Mouse (Mus musculus) kidney, adult 9 months (tissue): ENCODE measurements around the gene Cyb5r2.
A peak's percentile ranks its signal among the peaks of the same experiment; 100 is the strongest.

Source experiments
- DNase-seq: peaks from one replicate; pipeline ENCODE4 v3.0.0; 2022

Cyb5r2 gene

DNA sequence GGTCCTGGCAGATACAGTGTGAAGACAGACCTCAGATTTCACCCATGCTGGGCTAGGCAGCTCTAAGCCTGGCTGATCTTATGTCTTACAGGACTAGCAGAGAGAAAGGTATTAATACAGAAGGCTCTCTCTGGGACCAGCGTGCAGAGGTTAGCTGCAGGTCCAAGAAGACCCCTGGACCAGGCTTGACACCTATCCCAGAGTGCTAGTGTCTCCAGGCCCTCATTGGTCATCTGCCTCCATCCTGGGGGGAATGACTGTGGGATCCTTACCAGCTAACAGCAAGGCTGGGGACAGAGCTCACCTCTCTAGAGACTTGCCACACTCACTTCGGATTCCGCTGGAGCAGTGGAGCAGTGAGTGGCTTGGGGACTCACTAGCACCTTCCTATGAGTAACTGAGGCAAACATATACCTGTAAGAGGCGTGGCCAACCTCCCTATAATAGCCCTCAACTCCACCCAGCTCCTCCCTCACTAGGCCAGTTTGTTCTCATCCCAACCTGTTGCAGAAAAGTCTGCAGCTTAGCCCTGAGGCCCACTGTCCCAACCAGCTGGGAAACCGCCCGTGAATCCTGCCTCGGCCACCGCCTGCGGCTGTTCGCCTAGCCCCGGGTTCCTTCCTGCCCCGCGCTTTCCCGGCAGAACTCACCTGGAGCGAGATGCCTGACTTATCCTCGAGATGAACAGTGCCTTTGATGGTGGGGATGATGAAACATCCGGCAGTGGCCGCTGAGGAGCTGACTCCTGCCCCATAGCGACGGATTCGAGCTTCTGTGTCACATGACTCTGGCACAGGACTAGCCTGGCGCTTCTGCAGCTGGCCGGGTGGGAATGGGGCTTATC is at the start of gene Cyb5r2:
TSS of gene Cyb5r2 (minus strand) at position 725 of the 844 bp plus-strand sequence.
- no peak for DNase-seq

GRCm38 (mm10) chr7:107802138-107802537 is 44.3 kb upstream of the Cyb5r2 start:
- DNase-seq, result no peak

GRCm38 (mm10) chr7:107801108-107801507 is 43.3 kb upstream of the Cyb5r2 start, which contains the start of gene Ovch2:
TSS of gene Ovch2 (minus strand) at chr7:107801208.
- no peak for DNase-seq

DNA sequence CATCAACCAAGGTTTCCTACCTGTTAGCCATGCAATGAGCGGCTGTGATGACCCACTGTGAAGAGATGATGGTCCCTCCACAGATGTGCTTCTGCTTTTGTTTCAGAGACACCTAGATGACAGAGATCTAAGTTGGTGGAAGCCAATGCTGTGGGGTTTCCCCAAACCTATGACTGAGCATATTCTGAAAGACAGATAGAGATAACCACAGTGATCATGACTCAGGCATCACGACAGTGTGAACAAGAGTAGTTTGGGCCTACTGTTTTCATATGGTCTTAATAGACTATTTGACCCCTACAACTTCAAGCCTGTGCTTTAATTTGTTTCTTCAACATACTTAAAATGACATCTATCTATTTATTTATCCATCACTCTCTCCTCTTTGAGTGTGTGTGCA is 38.7 kb upstream of the Cyb5r2 start:
- no peak for DNase-seq

DNA sequence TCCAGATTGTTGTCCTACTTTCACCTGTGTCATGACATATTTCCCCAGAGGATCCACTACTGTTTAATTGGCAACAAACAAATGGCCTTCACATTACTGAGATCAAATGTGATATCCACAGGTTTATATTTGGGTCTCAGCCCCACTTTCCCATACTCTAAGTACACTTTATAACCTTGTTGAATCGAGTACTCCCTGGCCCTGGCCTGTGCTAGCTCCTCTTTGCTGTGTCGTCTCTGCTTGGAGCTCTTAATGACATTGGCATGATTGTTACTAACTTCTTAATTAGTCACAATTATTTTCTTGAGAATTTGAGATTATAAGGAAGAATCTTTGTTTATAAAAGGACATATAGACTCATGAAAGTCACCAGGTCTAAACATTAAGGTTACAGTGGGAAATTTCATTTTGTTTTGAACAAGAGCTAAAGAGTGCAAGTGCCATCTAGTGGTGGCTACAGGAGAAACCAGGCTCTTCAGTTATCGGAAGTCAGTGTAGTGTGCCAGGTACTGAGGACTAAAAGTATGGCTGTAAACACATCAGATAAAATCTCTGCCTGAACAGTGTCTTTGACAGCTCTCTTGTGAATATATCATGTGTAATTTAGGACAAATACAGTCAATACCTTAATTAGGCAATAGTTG is 30.3 kb upstream of the Cyb5r2 start:
- DNase-seq, result peak; percentile 38

- peak; percentile 33 for DNase-seq
Observed at GRCm38 (mm10) chr7:107779611-107780010, 21.8 kb upstream of the Cyb5r2 start.

DNA sequence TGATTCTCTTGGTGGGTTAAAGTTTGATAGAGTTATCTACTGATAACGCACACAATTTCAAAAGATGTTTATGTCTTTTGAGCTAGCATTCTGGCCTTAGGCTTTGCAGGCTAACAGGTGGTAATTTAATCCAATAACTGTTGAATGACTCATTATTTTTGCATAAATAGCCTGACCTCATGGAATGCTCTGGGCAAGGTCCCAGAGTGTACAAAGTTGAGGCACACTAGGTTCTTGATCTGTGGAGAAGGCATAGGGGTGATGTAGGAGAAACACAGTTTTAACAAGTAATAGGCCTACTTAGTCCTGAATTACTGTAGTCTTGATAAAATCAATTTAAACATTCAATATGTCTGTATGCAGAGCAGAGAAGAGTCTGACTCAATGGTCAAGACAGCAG is 20.4 kb upstream of the Cyb5r2 start:
- no peak for DNase-seq

DNA sequence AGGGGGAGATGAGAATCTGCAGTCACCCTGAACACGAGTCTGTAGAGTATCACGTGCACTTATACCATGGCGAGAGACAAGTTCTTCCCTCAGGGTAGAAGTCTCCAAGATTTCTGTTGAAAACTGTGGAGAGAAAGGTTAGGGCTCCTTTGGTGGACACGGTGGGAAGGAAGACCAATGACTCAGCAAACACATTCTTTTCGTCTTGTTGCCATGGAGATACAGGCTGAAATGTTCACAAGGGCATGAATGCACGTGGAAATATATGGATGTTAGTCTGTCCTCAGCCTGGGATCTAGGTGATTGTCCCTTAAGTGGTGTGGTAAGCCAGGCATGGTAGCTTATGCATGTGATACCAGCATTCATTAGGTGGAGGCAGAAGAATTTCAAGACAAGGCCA is 13.0 kb upstream of the Cyb5r2 start:
- no peak for DNase-seq

DNA sequence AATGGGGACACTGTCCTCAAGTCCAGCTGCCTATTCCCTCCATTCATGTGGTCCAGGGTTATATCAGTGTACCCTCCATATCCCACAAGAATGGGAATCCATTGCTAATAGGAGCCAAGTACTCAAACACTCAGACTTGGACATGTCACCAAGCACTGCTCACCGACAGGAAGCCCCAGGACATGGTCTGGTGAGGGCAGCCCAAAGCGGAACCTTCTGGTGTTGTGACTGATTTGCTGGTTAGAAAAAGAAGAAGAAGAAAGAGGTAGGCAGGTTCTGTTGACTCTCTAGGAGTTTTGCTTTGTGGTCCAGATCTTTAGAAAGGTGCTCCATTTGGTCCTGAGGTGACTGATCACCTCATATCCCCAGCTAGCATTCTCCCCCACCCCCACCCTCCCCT is 1.1 kb downstream of the Cyb5r2 start:
- no peak for DNase-seq

DNA sequence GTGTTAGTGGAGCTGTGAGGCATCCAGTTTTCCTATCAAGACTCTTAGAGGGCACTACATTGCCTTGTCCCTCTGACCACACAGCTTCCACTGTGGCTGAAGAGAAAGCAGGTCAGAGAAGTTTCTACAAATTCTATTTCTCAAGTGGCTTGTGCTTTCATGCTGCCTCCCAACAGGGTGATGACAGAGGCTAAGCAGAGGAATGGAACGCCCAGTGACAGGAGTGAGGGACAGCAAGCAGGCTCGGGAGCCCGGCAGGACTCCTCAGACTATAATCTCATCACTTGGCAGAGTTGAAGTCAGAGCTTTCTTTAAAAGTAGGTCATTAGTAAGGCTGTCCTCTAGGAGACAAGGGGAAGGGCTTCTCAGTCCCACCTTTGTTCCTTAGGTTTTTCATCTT is 1.9 kb downstream of the Cyb5r2 start:
- DNase-seq, result no peak

GRCm38 (mm10) chr7:107752031-107752520 is 5.8 kb downstream of the Cyb5r2 start:
- no peak for DNase-seq

DNA sequence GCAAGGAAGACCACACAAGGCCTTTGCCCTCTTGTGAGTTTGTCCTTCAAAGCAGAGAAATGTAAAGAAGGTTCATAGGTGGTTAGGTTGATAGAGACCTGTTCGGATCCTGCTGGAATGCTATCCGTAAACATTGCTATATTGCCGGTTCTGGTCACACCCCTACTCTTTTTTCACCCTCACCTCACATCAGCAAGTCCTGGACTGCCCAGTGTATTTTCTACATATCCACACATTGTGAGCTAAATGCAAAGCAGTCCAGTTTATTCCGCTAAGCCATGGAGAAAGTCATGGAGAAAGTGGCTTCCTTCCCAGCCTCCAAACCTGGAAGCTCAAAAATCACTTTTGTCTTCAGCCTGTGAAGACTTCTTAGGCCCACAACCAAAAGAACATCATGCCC is 8.1 kb downstream of the Cyb5r2 start:
- DNase-seq, result no peak

DNA sequence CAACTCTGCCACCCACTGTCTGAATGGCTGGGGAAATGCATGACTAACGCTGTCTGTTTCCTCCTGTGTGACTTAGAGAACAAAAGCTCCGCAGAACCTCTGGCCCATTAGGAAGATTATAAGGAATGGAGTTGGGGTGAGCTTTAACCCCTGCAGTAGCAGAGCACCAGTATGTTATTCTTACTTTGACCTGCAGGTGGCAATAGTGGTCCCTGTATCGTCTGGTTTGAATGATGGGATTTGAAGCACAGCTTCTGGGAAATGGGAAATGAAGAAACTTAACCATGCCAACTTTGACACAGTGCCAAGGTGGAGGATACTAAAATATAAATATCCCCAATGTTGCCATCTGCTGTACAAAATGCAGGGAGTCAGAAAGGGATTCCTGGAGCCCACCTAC is 8.6 kb downstream of the Cyb5r2 start:
- DNase-seq, result peak; percentile 52

GRCm38 (mm10) chr7:107747954-107748353 is 9.9 kb downstream of the Cyb5r2 start:
- peak; percentile 51 for DNase-seq

DNA sequence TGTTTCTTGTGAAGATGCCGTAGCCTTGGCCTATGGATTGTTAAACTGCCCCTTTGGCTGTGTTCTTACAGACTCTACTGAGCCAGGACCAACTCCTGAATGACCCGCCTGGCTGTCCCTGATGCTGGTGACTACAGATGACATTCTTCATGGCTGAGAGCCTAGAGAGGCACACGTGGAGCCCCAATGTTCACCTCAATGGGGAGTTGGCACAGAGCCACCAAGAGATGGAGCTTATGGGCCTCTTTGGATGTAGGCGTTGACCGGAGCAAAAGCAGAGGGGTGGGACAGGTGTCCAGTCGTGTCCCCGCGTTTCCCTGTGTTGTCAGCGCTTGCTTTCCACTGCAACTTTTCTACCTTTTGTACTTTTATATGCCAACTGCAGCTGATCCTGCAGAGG is 10.4 kb downstream of the Cyb5r2 start:
- DNase-seq, result no peak

- no peak for DNase-seq
Observed at GRCm38 (mm10) chr7:107746036-107746435, 11.8 kb downstream of the Cyb5r2 start.

- no peak for DNase-seq
Observed at GRCm38 (mm10) chr7:107745111-107745510, 12.7 kb downstream of the Cyb5r2 start.

- no peak for DNase-seq
Observed at GRCm38 (mm10) chr7:107744454-107744853, 13.4 kb downstream of the Cyb5r2 start.

DNA sequence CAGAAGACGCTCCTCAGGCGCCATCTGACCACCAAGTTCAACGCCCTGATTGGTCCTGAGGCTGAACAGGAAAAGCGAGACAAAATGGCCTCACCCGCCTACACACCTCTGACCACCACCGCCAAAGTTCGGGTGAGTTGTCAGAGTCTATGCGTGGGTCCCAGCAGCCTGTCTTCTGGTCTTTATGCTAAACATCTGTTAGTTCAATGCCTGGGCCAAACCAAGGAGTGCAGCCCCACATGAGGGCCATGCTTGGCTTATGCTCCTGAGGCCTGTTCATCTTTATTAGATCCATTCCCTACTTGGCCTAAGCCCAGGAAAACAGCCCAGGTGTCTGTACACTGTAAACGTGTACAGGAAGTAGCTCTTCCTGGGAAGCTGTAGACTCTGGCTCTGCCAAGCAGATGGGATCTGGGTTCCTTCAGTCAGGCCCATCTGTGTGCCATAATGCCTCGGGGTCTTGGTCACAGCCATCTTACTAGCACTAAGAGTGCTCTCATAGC is 14.8 kb downstream of the Cyb5r2 start:
- no peak for DNase-seq

DNA sequence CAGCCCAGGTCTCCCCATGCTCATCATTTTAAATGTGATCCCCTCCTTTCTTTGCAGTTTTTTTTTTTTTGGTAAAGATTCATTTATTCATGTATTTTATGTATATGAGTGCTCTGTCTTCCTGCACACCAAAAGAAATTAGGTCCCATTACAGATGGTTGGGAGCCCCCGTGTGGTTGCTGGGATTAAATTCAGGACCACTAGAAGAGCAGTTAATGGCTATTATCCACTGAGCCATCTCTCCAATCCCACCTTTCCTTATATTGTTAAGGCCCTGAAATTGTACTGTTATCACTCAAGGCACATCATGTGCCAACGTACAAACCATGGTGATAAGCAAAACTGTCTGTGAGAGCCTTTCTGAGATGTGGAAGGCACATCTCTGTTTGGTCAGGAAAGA is 19.1 kb downstream of the Cyb5r2 start:
- no peak for DNase-seq

DNA sequence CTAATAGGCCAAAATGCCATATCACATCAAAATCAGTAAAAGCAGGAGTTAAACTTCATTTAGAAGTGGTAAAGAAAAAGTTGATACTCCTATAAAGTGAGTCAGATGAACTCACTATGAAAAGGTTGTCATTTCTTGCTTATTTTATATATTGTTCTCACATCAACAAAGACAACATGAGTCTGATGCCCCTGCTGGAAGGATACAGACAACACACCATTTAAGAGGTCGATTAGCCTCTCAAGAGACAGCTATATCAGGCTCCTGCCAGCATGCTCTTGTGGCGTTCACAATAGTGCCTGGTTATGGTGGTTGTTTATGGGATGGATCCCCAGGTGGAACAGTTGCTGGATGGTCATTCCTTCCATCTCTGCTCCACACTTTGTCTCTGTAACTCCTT is 24.7 kb downstream of the Cyb5r2 start:
- no peak for DNase-seq

- DNase-seq, result no peak
Observed at GRCm38 (mm10) chr7:107730587-107730986, 27.2 kb downstream of the Cyb5r2 start.

DNA sequence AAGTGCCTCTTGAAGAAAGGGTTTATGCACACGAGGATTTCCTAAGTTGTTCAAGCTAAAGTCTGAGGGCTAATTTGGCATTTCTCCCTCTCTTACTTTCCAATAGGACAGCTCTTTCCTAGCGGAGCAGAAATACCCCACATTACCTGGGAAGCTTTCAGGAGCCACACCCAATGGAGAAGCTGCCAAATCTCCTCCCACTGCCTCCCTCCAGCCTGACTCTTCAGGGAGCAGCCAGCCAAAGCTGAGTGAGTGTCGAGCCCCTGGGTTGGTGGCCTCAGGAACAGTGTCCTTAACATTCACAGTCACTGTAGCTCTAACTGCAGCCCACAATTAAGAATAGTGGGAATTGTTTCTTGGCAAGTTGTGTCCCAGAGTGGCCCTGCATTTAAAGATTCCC is 30.3 kb downstream of the Cyb5r2 start:
- no peak for DNase-seq

DNA sequence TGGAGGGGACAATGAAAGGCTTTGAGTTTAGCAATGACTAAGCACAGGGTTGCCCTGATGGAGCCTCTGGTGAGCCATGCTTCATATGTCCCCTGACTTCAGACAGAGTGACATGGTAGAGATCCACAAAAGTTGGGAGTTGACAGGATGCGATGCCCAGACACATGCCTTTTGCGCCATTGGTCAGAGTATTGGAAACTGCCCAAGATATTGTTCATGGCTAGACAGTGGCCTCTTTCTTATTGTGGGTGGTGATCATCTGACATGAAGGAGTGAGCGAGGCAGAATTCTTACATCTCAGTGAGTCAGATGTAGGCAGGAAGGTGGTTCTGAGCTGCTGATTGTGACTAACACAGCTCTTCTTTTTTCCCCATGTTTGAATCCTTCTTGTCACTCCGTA is 35.3 kb downstream of the Cyb5r2 start:
- no peak for DNase-seq
